Mouse (Mus musculus) CD4-positive, CD25-positive, alpha-beta regulatory T cell, adult 2 months (primary cell): Measurements from ENCODE around the gene Lce1i.
"Not testable (repeated sequence)": the region's sequence is repeated elsewhere in the genome, so short reads cannot be mapped to it uniquely, and the experiment has no call there.

ENCODE experiments used
- DNase-seq: peaks from one replicate; pipeline ENCODE4 v3.0.0-alpha.2; 2012; ENCODE audit warnings: low read depth, low spot score

The Lce1i gene

DNA sequence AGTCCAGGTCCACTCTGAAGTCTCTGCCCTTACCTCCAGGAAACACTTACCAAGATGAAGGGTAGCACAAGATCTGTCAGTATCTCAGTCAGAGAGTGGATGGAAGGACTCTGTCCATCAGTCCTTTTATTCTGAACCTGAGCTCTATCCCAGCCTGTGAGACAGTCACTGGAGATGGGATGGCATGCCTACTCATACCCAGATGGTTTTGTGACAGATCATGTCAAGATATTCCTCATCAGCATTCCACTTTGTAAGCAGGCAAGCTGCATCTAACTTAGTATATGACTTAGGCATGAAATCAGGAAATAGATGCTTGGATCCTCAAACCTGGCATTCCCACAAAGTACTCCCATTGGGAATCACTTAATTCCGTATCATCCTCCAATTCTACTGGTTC is at the start of gene Lce1i:
Gene Lce1i (minus strand): TSS at position 101 of the 400 bp plus-strand sequence.
- DNase-seq: no peak

GRCm38 (mm10) chr3:92827108-92827507 is 48.4 kb upstream of the Lce1i start, which contains the start of gene Kprp:
TSS of gene Kprp (minus strand) at chr3:92827247.
- no peak for DNase-seq

GRCm38 (mm10) chr3:92825808-92826207 is 47.1 kb upstream of the Lce1i start:
- DNase-seq: no peak

- DNase-seq: not testable (repeated sequence)
Measured at GRCm38 (mm10) chr3:92816036-92816435, 37.3 kb upstream of the Lce1i start.

GRCm38 (mm10) chr3:92815581-92815980 is 36.9 kb upstream of the Lce1i start:
- DNase-seq: no peak

DNA sequence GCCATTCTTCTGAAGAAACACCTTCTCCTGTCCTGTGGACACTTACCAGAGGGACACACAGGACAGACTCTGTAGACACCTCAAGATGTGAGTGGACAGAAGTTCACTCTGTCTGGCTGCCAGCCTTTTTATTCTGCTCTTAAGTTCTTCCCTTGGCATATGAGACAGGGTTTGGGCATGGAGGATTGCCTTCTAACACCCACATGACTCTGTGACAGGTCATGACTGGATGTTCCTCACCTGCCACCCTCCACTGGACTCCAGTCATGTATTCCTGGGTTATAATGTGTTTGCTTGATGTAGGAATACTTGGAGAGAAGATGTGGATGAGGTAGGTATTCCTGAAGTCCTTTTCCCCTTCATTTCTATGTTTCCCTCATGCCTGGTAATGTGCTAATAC is 29.1 kb upstream of the Lce1i start, which contains the start of gene Lce1k:
Gene Lce1k (minus strand): TSS at position 101 of the 400 bp plus-strand sequence.
- no peak for DNase-seq

GRCm38 (mm10) chr3:92790414-92790813 is 11.7 kb upstream of the Lce1i start, which contains the start of gene Lce1j:
TSS of gene Lce1j (minus strand) at chr3:92790514.
- no peak for DNase-seq

DNA sequence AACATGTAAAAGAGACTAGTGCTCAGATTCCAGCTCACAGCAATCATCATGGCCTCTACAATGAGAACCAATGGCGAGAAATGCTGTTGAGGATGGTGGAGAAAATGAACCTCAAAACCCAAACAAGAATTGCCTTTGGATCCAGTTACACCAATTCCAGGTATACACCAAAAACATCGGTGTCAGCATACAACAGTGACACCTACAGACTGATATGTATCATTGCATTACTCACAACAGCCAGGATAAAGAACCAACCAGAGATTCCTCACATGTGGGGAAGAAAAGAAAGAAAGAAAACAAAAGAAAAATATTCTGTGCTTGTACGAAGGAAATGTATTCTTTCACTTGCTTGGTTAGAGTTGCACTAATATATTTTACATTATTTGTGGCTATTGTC is 7.1 kb downstream of the Lce1i start:
- no peak for DNase-seq

- DNase-seq: no peak
Measured at GRCm38 (mm10) chr3:92764965-92765364, 13.7 kb downstream of the Lce1i start, which contains the start of gene Lce1h. TSS of gene Lce1h (minus strand) at chr3:92765065.

DNA sequence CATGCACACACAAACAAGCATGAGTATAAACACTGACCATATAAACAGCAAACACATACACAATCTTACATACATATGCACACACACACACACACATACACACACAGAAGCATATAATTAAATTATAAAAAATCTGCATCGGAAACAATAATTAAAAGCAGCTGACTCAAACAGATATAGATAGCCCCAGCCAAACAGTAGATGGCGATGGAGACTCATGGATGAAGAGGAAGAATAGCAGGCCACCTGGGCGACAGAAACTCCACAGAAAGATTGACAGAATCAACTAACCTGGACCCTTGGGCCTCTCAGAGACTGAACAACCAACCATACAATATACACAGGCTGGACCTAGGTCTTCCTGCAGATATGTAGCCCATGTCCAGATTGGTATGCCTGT is 25.5 kb downstream of the Lce1i start:
- no peak for DNase-seq

DNA sequence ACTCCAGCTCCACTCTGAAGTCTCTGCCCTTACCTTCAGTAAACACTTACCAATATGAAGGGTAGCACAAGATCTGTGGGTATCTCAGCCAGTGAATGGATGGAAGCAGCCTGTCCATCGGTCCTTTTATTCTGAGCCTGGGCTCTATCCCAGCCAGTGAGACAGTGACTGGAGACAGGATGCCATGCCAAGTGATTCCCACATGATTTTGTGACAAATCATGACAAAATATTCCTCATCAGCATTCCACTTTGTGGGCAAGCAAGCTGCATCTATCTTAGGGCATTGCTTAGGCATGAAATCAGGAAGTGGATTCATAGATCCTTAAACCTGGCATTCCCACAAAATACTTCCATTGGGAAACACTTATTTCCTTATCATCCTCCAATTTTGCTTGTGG is 26.5 kb downstream of the Lce1i start, which contains the start of gene Lce1g:
Gene Lce1g (minus strand): TSS at position 101 of the 400 bp plus-strand sequence.
- DNase-seq: no peak

DNA sequence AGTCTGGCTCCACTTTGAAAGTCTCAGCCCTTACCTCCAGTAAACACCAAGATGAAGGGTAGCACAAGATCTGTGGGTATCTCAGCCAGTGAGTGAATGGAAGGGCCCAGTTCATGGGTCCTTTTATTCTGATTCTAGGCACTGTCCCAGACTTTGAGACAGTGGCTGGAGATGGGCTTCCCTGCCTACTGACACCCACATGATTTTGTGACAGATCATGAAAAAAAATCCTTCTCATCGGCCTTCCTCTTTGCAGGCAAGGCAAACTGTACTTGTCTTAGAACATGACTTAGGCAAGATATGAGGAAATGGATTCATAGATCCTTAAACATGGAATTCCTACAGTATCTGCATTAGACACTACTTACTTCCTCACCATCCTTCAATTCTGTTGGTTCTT is 39.7 kb downstream of the Lce1i start, which contains the start of gene Gm38119:
Gene Gm38119 (minus strand): TSS at position 101 of the 400 bp plus-strand sequence.
- DNase-seq: no peak
